Mouse (Mus musculus): ENCODE data around the gene Asna1. TPM values are rescaled to one million over a fixed set of nuclear protein-coding genes. Genes with fewer than 3 reads are reported as not detected.

Asna1 gene
- polyA plus RNA-seq, 1 experiment from 2014 or later, result 97.7 TPM

DNA sequence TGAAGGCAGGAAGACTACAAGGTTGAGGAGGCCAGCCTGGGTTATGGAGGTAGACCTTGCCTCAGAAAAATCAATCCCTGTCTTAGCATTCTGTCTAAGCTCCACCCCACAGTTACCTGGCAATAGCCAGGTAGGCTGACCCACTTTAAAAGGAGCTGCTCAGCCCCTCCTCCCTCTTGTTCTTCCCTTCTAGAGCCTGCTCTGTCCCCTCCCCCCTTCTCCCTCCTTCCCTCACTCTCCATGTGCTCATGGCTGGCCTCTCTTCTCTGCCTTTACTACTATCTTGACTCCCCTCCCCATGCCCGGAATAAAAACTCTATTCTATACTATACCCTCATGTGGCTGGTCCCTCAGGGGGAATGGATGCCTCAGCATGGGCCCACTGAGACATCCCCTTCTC lies 8.8 kb upstream of the Asna1 start:
- Histone ChIP-seq H3K9me3 (replicated peaks) (no peaks in the 10 kb centered on the region), H3K4me2 (no peak overlapping the region), H3K4me1 (replicated peaks) (peaks cover 29% of the 10 kb centered on the region), H3K9ac (no peak overlapping the region), H3K36me3 (peaks cover 37% of the 10 kb centered on the region), H3K27ac (no peak overlapping the region), H3K4me3 (no peak overlapping the region), H3K27me3 (no peaks in the 10 kb centered on the region)
- ATAC-seq (replicated peaks; ENCODE audit: insufficient number of reproducible peaks, insufficient read depth, low FRiP score, low read depth), result no peak
- 67% methylated on average over 1 of the region's 1 CpGs for WGBS

DNA sequence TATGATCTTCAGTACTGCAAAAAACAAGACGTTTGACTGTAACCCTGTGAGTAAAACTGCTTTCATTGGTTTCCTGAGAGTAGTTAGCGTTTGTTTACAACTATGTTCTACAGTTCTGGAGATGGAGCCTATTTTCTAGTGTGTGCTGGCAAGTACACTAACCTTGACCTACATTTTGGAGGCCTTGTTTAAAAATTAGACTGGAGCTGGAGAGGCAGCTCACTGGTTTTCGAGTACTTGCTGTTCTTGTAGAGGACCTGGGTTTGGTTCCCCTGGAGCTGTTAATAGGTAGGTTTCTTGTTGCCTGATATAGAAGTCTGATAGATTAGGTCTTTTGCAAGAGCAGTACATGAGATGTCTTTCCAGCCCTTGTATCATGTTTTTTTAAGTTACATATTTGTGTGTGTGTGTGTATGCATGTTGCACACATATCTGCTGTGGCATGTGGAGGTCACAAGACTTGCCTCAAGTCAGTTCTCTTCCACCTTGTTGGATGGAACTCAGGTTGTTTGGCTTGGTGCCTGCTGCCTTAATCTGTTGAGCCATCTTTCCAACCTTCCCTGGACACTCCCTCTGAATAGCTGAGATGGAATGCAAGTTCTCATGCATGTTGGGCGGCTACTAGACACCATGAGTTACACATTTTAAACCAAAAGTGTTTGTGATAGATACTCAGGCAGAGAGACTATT lies 7.7 kb upstream of the Asna1 start:
- Histone ChIP-seq H3K27ac (no peak overlapping the region), H3K4me1 (replicated peaks) (peaks cover 32% of the 10 kb centered on the region), H3K4me2 (no peak overlapping the region), H3K27me3 (no peaks in the 10 kb centered on the region), H3K9ac (no peak overlapping the region), H3K9me3 (replicated peaks) (no peaks in the 10 kb centered on the region), H3K36me3 (peaks cover 37% of the 10 kb centered on the region), H3K4me3 (no peak overlapping the region)
- no peak for ATAC-seq (replicated peaks; ENCODE audit: insufficient number of reproducible peaks, insufficient read depth, low FRiP score, low read depth)
- WGBS, result 79% methylated on average over 4 of the region's 4 CpGs

DNA sequence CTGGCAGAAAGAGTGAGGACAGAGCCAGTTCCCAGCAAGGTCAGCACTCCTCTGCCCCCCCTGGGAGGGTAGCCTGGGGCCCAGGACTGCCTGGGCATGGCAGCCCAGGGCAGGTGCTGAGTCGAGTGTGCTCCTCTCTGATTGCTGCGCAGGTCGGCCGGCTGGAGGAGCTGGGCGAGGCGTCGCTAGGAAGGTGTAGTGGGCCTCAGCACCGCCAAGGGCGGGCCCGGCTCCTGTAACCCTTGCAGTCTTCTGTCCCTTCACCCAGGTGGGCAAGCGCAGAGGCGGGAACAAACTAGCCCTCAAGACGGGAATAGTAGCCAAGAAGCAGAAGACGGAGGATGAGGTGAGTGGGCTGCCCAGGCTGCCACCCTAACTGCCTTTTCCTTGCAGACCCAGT lies 4.2 kb upstream of the Asna1 start:
- Histone ChIP-seq H3K4me3 (peak overlapping the region; percentile 77; the same call in 1 of the 2 replicates), H3K27me3 (no peaks in the 10 kb centered on the region), H3K36me3 (peaks cover 37% of the 10 kb centered on the region), H3K27ac (no peak overlapping the region), H3K9ac (no peak overlapping the region), H3K4me2 (peak overlapping the region; percentile 87; the same call in 1 of the 2 replicates), H3K4me1 (replicated peaks) (peaks cover 37% of the 10 kb centered on the region), H3K9me3 (replicated peaks) (no peaks in the 10 kb centered on the region)
- 87% methylated on average over 14 of the region's 14 CpGs for WGBS
- no peak for ATAC-seq (replicated peaks; ENCODE audit: insufficient number of reproducible peaks, insufficient read depth, low FRiP score, low read depth)

DNA sequence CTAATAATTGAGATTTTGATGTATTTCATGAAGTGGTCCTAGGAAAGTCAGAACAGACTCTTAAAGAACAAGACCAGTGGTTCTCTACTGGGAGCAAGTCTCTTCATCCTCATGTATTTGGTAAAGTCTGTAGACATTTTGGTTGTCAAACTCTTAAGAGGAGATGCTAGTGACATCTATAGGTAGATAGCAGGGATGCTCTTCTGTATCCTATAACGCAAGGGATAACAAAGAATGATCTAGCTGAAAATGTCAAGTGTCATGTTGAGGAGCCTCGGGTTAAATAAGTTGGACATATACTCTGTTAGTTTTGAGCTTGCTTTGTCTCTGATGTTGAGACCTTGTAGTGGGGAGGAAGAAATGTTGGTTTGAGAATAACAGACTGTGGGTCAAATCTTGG lies 2.8 kb upstream of the Asna1 start:
- H3K4me3 ChIP-seq, result peak overlapping the region; percentile 77
- H3K4me2 ChIP-seq, result peak overlapping the region; percentile 87
- no peak overlapping the region for H3K27ac ChIP-seq
- no peak for ATAC-seq (replicated peaks; ENCODE audit: insufficient number of reproducible peaks, insufficient read depth, low FRiP score, low read depth)
- WGBS, result 20% methylated on average over 2 of the region's 2 CpGs
- H3K27me3 ChIP-seq, result no peaks in the 10 kb centered on the region
- peaks cover 41% of the 10 kb centered on the region for H3K4me1 ChIP-seq (replicated peaks)
- H3K9ac ChIP-seq, result peak overlapping the region; percentile 95
- H3K9me3 ChIP-seq (replicated peaks), result no peaks in the 10 kb centered on the region
- peaks cover 46% of the 10 kb centered on the region for H3K36me3 ChIP-seq

DNA sequence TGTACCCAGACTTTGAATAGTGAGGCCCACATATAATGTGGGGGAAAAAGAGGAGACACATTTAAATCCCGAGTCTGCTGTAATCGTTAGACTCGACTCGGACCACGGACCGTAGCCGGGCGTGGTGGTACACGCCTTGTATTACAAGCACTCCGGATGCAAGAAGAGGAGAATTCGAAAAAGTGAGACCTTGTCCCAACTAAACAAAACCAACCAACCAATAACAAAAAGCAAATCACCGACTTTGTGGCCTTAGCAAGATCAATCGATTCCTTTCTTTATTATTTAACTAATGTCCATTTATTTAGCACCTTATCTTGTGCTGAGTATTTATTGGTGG lies 2.4 kb upstream of the Asna1 start:
- Histone ChIP-seq H3K27me3 (no peaks in the 10 kb centered on the region), H3K36me3 (peaks cover 44% of the 10 kb centered on the region), H3K4me1 (replicated peaks) (peaks cover 41% of the 10 kb centered on the region), H3K9me3 (replicated peaks) (no peaks in the 10 kb centered on the region), H3K9ac (peak overlapping the region; percentile 95), H3K27ac (peak overlapping the region; percentile 89), H3K4me3 (peak overlapping the region; percentile 77), H3K4me2 (peak overlapping the region; percentile 87)
- WGBS, result under 1% methylated on average over 13 of the region's 13 CpGs
- no peak for ATAC-seq (replicated peaks; ENCODE audit: insufficient number of reproducible peaks, insufficient read depth, low FRiP score, low read depth)

DNA sequence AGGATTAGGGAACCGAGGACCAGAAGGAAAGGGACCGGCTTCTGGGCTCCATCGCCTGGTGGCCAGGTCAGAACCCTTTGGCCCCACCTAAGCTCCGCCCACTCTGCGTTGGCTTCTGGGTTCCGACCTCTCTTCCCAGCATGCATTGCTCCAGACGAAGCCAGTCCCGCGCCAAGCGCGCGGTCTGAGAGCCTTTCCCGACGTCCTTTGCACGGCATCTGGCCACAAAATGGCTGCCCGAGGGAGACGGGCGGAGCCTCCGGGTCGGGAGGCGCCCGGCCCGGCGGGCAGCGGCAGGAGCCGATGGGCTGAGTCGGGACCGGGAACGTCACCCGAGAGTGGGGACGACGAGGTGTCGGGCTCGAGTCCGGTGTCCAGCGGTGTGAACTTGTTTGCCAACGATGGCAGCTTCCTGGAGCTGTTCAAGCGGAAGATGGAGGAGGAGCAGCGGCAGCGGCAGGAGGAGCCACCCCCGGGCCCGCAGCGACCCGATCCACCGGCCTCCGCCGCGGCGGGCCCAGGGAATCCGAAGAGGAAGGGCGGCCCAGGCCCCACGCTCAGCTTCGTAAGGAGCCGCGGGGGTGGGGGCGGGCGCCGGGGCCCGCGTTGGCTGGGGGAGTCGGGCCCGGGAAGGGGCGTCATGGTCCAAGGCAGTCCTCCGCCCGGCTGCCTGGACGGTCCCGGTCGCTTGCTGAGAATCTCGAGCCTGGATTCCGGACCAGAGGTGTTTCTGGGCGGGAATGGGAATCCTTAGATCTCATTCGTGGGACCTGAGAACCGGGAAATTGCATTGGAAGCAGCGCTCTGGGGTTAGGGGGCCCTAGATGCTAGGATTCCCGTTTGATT lies 1.8 kb upstream of the Asna1 start, which contains the start of gene Trir:
Gene Trir (plus strand): TSS at position 154 of the 846 bp plus-strand sequence.
- Histone ChIP-seq H3K4me3 (peak within 1 kb of the TSS; percentile 77), H3K27me3 (no peaks in the 10 kb centered on the region), H3K9ac (peak within 1 kb of the TSS; percentile 95), H3K27ac (peak within 1 kb of the TSS; percentile 89), H3K4me2 (peak within 1 kb of the TSS; percentile 87), H3K9me3 (replicated peaks) (no peaks in the 10 kb centered on the region), H3K4me1 (replicated peaks) (peaks cover 41% of the 10 kb centered on the region), H3K36me3 (peaks cover 44% of the 10 kb centered on the region)
- WGBS, result under 1% methylated on average over 75 of the region's 75 CpGs
- ATAC-seq (replicated peaks; ENCODE audit: insufficient number of reproducible peaks, insufficient read depth, low FRiP score, low read depth), result peak; percentile 78

DNA sequence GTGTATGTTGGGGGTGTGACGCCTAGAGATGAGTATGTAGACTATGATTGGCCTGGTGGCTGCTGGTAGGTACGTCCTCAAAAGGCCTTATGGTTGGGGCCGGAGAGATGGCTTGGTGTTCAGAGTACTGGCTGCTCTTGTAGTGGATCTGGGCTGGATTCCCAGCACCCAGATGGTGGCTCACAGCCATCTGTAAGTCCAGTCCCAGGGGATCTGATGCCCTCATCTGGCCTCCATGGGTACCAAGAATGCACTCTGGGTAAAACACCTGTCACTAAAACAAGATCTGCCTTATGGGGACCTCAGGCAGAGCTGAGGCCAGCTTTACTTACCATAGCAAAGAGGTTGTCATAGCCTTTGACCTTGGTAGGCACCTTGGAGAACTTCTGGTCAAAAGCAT lies 1.2 kb downstream of the Asna1 start:
- Histone ChIP-seq H3K27me3 (no peaks in the 10 kb centered on the region), H3K27ac (no peak overlapping the region), H3K4me2 (peak overlapping the region; percentile 87), H3K36me3 (peaks cover 47% of the 10 kb centered on the region), H3K4me3 (peak overlapping the region; percentile 77), H3K4me1 (replicated peaks) (peaks cover 36% of the 10 kb centered on the region), H3K9me3 (replicated peaks) (no peaks in the 10 kb centered on the region), H3K9ac (no peak overlapping the region)
- ATAC-seq (replicated peaks; ENCODE audit: insufficient number of reproducible peaks, insufficient read depth, low FRiP score, low read depth), result no peak
- 96% methylated on average over 3 of the region's 3 CpGs for WGBS

DNA sequence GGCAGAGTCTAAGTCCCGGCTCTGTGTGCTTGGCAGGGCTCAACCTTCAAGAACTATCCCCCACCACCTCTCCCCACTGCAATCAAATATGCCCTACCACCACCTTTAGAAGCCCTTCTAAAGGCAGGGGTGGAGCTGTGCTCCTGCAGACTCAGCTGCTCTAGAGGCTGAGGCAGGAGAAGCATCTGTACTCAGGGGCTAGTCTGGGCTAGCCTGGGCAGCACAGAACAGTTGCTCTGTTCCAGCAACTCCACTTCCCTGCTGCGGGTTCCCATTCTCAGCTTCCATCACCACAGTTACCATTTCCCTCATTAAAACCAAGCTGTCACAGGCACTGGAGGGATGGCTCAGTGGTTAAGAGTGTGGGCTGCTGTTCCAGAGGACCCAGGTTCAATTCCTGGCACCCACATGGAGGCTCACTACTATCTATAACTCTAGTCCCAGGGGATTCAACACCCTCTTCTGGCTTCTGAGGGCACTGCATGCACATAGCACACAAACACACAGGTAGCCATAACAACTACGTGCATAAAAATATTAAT lies 3.5 kb downstream of the Asna1 start:
- Histone ChIP-seq H3K27me3 (no peaks in the 10 kb centered on the region), H3K27ac (no peak overlapping the region), H3K4me1 (replicated peaks) (peaks cover 24% of the 10 kb centered on the region), H3K4me3 (no peak overlapping the region), H3K4me2 (no peak overlapping the region), H3K36me3 (peaks cover 57% of the 10 kb centered on the region), H3K9ac (no peak overlapping the region), H3K9me3 (replicated peaks) (no peaks in the 10 kb centered on the region)
- no peak for ATAC-seq (replicated peaks; ENCODE audit: insufficient number of reproducible peaks, insufficient read depth, low FRiP score, low read depth)
- WGBS, result 93% methylated on average over 3 of the region's 3 CpGs

DNA sequence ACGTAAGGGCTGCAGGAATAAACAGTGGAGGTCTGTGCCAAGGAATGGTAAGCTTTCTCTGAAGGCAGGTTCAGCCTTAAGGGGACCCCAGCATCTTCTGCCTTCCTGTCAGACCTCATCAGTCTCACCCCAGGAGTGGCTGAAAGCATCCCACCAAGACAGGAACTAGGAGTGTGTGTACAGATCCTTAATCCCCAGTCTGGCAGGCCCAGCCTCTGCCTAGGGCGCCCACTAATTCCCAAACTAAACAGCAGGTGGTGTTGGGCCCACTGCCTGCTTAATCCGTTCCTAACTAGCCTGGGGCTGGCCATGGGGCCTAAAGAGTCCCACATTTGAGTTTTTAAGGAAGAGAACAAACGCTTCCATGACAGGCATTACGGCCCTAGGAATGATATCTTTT lies 7.9 kb downstream of the Asna1 start:
- Histone ChIP-seq H3K27me3 (peaks cover 26% of the 10 kb centered on the region), H3K4me1 (replicated peaks) (peaks cover 5% of the 10 kb centered on the region; the same call in 1 of the 2 replicates), H3K4me3 (no peak overlapping the region), H3K36me3 (peaks cover 40% of the 10 kb centered on the region), H3K9ac (no peak overlapping the region), H3K9me3 (replicated peaks) (no peaks in the 10 kb centered on the region), H3K27ac (no peak overlapping the region), H3K4me2 (no peak overlapping the region)
- ATAC-seq (replicated peaks; ENCODE audit: insufficient number of reproducible peaks, insufficient read depth, low FRiP score, low read depth), result no peak
- 56% methylated on average over 5 of the region's 5 CpGs for WGBS

DNA sequence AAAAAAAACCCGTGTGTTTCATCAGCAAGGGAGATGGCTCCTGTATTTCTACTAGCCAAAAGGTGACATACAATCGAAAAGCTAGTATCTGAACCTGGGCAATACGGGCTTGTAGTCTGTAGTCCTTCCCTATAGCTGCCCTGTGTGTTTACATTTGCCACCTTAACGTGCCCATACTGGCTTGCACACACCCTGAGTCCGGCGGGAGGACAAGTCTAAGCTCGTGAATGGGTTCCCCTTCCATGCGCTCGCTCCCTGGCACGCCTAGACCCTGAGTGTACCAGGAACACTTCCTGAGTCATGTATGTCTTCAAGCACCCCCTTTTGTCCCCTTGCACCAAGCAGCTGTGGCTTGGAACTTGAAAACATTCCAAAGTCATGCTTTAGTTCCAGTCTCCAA lies 8.4 kb downstream of the Asna1 start:
- H3K27me3 ChIP-seq, result peaks cover 30% of the 10 kb centered on the region

DNA sequence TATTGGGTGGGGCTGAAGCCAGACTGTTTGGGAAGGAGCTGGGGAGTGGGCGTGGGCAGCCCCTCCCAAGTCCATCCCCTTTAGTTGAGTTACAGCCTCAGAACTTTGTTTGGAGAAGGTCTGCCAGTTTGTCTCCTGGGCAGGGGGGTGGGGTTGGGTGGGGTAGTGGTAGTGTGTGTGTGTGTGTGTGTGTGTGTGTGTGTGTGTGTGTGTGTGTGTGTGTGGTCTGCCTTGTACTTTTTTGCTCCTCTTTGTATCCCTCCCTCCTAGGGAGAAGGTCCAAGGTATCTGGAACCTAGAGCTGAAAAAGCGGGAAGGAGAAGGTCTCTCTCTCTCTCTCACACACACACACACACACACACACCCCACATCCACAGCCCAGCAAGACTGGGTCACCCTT lies 10.7 kb downstream of the Asna1 start, which contains the start of gene Best2:
Gene Best2 (minus strand): TSS at position 101 of the 400 bp plus-strand sequence.
- H3K9ac ChIP-seq, result peak within 1 kb of the TSS; percentile 49; the same call in 1 of the 2 replicates
- peaks cover 47% of the 10 kb centered on the region for H3K27me3 ChIP-seq
- WGBS, result 56% methylated on average over 2 of the region's 2 CpGs

More for the DNA sequence above, 8.4 kb downstream of the Asna1 start:
- no peak overlapping the region for H3K4me3 ChIP-seq
- no peaks in the 10 kb centered on the region for H3K9me3 ChIP-seq (replicated peaks)
- peaks cover 5% of the 10 kb centered on the region; the same call in 1 of the 2 replicates for H3K4me1 ChIP-seq (replicated peaks)
- H3K36me3 ChIP-seq, result peaks cover 36% of the 10 kb centered on the region
- no peak overlapping the region for H3K9ac ChIP-seq
- H3K27ac ChIP-seq, result no peak overlapping the region
- no peak overlapping the region for H3K4me2 ChIP-seq
- 66% methylated on average over 10 of the region's 10 CpGs for WGBS
- ATAC-seq (replicated peaks; ENCODE audit: insufficient number of reproducible peaks, insufficient read depth, low FRiP score, low read depth), result no peak

More for the DNA sequence above, 10.7 kb downstream of the Asna1 start, which contains the start of gene Best2:
- Histone ChIP-seq H3K4me3 (peak within 1 kb of the TSS; percentile 33), H3K9me3 (replicated peaks) (no peaks in the 10 kb centered on the region), H3K36me3 (peaks cover 17% of the 10 kb centered on the region), H3K4me1 (replicated peaks) (peaks cover 5% of the 10 kb centered on the region; the same call in 1 of the 2 replicates), H3K4me2 (peak within 1 kb of the TSS; percentile 64), H3K27ac (no peak within 1 kb of the TSS)
- ATAC-seq (replicated peaks; ENCODE audit: insufficient number of reproducible peaks, insufficient read depth, low FRiP score, low read depth), result no peak

Data from heart, embryonic 15.5 days (tissue).